Mouse (Mus musculus) stomach, embryonic 15.5 days (tissue): Measurements from ENCODE around the gene Gm7971. TPM values are rescaled to one million over a fixed set of nuclear protein-coding genes. Genes with fewer than 3 reads are reported as not detected.
"Not testable (repeated sequence)": the region's sequence is repeated elsewhere in the genome, so short reads cannot be mapped to it uniquely, and the experiment has no call there.

Experiments used
- ATAC-seq: fragments of 200-750 bp; cut with Nextera tagmentation; 2 replicates; pipeline ENCODE4 v1.8.0; 2017; ENCODE audit warnings: low read depth, moderate number of reproducible peaks, moderate TSS enrichment; ENCODE audit not compliant: insufficient read depth, low FRiP score
- H3K27ac ChIP-seq: fragments of 300-500 bp; sonication (generic); 2 replicates; pipeline ENCODE4 v1.5.1; 2015; ENCODE audit warnings: mild to moderate bottlenecking, inconsistent platforms
- H3K27me3 ChIP-seq: fragments of 300-500 bp; sonication (generic); replicated peaks from 2 replicates; pipeline ENCODE4 v1.6.1; 2015; ENCODE audit warnings: inconsistent platforms
- H3K36me3 ChIP-seq: fragments of 300-500 bp; sonication (generic); 2 replicates; pipeline ENCODE4 v1.6.1; 2015; ENCODE audit warnings: inconsistent platforms
- H3K4me1 ChIP-seq: fragments of 300-500 bp; sonication (generic); 2 replicates; pipeline ENCODE4 v1.6.1; 2015; ENCODE audit warnings: inconsistent platforms
- H3K4me2 ChIP-seq: fragments of 300-500 bp; sonication (generic); 2 replicates; pipeline ENCODE4 v1.6.1; 2015; ENCODE audit warnings: mild to moderate bottlenecking, inconsistent platforms
- H3K4me3 ChIP-seq: fragments of 300-500 bp; sonication (generic); replicated peaks from 2 replicates; pipeline ENCODE4 v1.5.1; 2015; ENCODE audit warnings: inconsistent platforms
- H3K9ac ChIP-seq: fragments of 300-500 bp; sonication (generic); 2 replicates; pipeline ENCODE4 v1.6.1; 2015; ENCODE audit warnings: inconsistent platforms
- H3K9me3 ChIP-seq: fragments of 300-500 bp; sonication (generic); 2 replicates; pipeline ENCODE4 v1.6.1; 2016; ENCODE audit warnings: inconsistent platforms
- WGBS: fragments of 180-500 bp; shearing (Covaris S2); methylation state at CpG from one replicate; pipeline ENCODE4 v1.1.7; 2015; 5-methylcytosine and 5-hydroxymethylcytosine counted together
- polyA plus RNA-seq: library from polyadenylated mRNA; unstranded; fragments of >200 nt; fragmentation: Nextera tagmentation; extraction: Ambion mirVana; gene quantifications from 2 replicates; pipeline ENCODE4 v1.2.1, GENCODE M21; 2015

Gene Gm7971
- not detected in 2 replicates for polyA plus RNA-seq

DNA sequence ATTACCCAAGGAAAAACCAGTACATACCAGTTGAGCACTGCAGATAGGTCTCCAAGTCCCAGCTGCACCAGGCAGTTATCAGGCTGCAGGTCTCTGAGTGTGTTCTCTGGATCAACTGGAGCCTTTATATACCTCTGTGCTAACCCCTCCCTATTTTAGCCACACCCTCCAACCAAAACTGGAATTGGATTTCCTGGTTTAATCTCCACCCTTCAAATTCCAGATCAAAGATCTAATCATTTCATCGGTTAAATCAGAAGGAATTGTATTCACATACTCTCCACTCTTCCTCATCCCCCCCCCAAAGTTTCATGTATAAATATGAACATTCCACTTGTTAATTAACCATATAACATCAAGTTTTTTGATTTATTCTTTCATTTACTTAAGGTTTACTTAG is at the start of gene Gm7971:
Gene Gm7971, minus strand, starts transcription at position 101 of the 400 bp plus-strand sequence.
- H3K9ac ChIP-seq, ATAC-seq, H3K27me3 ChIP-seq, H3K27ac ChIP-seq, H3K4me2 ChIP-seq, H3K4me1 ChIP-seq, H3K4me3 ChIP-seq, H3K36me3 ChIP-seq, H3K9me3 ChIP-seq: not testable (repeated sequence)
- no CpG with 5 or more reads among the region's 1 CpGs for WGBS

Other genes with a start within 250 kb of the Gm7971 start
- gene D5Ertd577e, start 138.1 kb downstream of the Gm7971 start, polyA plus RNA-seq, result not detected in 2 replicates
- not detected in 2 replicates for gene Gm3286, start 84.1 kb downstream of the Gm7971 start, polyA plus RNA-seq
- not detected in 2 replicates for gene Gm7978, start 141.3 kb upstream of the Gm7971 start, polyA plus RNA-seq
- not detected in 2 replicates for gene Gm7982, start 147.1 kb upstream of the Gm7971 start, polyA plus RNA-seq
- gene E330014E10Rik, start 181.1 kb upstream of the Gm7971 start, polyA plus RNA-seq, result not detected in 2 replicates